Mouse (Mus musculus) liver, embryonic 11.5 days (tissue): ENCODE measurements around the gene Pld4. TPM values are rescaled to one million over a fixed set of nuclear protein-coding genes. Genes with fewer than 3 reads are reported as not detected.

Experiments used
- ATAC-seq: fragments of 200-750 bp; cut with Nextera tagmentation; replicated peaks from 2 replicates; pipeline ENCODE4 v1.8.0; 2017; ENCODE audit warnings: moderate number of reproducible peaks, mild to moderate bottlenecking, moderate TSS enrichment, moderate library complexity; ENCODE audit not compliant: low FRiP score
- DNase-seq: peaks from one replicate; pipeline ENCODE4 v3.0.0-alpha.2; 2017; ENCODE audit warnings: low spot score
- H3K27ac ChIP-seq: fragments of 300-500 bp; sonication (generic); 2 replicates; pipeline ENCODE4 v1.5.1; 2014; ENCODE audit warnings: mild to moderate bottlenecking, low read depth, low read length, control low read depth
- H3K27me3 ChIP-seq: fragments of 300-500 bp; sonication (generic); replicated peaks from 2 replicates; pipeline ENCODE4 v1.6.1; 2014; ENCODE audit warnings: low read length, mixed read lengths; ENCODE audit not compliant: control insufficient read depth, insufficient read depth
- H3K36me3 ChIP-seq: fragments of 300-500 bp; sonication (generic); 2 replicates; pipeline ENCODE4 v1.6.1; 2014; ENCODE audit warnings: mild to moderate bottlenecking, low read length, moderate library complexity, mixed read lengths; ENCODE audit not compliant: control insufficient read depth, insufficient read depth
- H3K4me1 ChIP-seq: fragments of 300-500 bp; sonication (generic); replicated peaks from 2 replicates; pipeline ENCODE4 v1.6.1; 2014; ENCODE audit warnings: low read length, mixed read lengths; ENCODE audit not compliant: control insufficient read depth, insufficient read depth
- H3K4me2 ChIP-seq: fragments of 300-500 bp; sonication (generic); 2 replicates; pipeline ENCODE4 v1.6.1; 2014; ENCODE audit warnings: mild to moderate bottlenecking, control low read depth, moderate library complexity
- H3K4me3 ChIP-seq: fragments of 300-500 bp; sonication (generic); 2 replicates; pipeline ENCODE4 v1.5.1; 2014; ENCODE audit warnings: low read depth, low read length, control low read depth
- H3K9ac ChIP-seq: fragments of 300-500 bp; sonication (generic); 2 replicates; pipeline ENCODE4 v1.6.1; 2014; ENCODE audit warnings: low read depth, low read length, control low read depth
- H3K9me3 ChIP-seq: fragments of 300-500 bp; sonication (generic); 2 replicates; pipeline ENCODE4 v1.6.1; 2016; ENCODE audit warnings: low read length, inconsistent platforms, mixed read lengths; ENCODE audit not compliant: control insufficient read depth
- WGBS: fragments of 180-500 bp; shearing (Covaris S2); extraction: QIAGEN DNeasy Blood & Tissue Kit; methylation state at CpG from one replicate; pipeline ENCODE4 v1.1.7; 2014; 5-methylcytosine and 5-hydroxymethylcytosine counted together
- polyA plus RNA-seq: library from polyadenylated mRNA; unstranded; fragments of >200 nt; fragmentation: Nextera tagmentation; extraction: Ambion mirVana; gene quantifications from 2 replicates; pipeline ENCODE4 v1.2.1, GENCODE M21; 2014

Pld4 gene
- polyA plus RNA-seq, 1 experiment from 2014 or later = 7.4 TPM

DNA sequence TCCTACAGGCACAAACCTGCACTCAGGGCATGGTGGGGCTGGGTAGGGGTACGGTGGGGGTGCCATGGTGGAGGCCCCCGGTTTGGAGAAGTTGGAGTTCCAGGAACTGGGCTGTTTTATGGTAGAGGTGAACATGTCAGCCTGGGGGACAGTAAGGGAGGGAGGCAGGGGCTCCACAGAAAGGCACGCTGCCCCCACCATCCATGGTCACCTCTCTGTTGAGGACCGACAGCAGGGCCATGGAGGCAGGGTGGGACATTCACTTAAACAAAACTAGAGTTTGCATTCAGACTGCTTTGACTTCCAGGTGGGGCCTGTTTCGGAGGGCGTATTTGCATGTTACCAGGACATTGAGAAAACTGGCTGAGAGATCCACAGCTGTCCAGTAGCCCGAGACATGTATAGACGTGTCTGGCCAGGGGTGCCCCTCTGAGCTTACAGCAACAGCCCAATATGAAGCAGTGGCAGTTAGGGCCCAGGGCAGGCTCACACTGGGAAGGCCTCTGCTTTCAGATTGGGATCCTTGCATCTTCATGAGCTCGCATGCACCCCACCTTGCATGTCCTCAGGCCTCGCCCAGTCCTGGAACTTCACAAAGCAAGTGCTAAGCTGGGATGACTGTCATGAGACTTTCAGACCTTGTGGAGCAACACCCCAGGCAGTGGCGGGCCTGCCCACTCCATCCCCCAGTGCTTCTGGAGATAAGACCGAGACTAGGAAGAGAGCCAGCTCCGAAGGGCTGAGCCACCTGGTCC lies 33.3 kb downstream of the Pld4 start:
- Histone ChIP-seq H3K27ac (no peak overlapping the region), H3K36me3 (no peaks in the 10 kb centered on the region), H3K4me3 (no peak overlapping the region), H3K4me1 (peaks cover 6% of the 10 kb centered on the region; the same call in 1 of the 2 replicates), H3K4me2 (no peak overlapping the region), H3K9me3 (no peaks in the 10 kb centered on the region), H3K9ac (no peak overlapping the region), H3K27me3 (peaks cover 10% of the 10 kb centered on the region)
- DNase-seq (no peak), ATAC-seq (no peak)
- 63% methylated on average over 13 of the region's 13 CpGs for WGBS

DNA sequence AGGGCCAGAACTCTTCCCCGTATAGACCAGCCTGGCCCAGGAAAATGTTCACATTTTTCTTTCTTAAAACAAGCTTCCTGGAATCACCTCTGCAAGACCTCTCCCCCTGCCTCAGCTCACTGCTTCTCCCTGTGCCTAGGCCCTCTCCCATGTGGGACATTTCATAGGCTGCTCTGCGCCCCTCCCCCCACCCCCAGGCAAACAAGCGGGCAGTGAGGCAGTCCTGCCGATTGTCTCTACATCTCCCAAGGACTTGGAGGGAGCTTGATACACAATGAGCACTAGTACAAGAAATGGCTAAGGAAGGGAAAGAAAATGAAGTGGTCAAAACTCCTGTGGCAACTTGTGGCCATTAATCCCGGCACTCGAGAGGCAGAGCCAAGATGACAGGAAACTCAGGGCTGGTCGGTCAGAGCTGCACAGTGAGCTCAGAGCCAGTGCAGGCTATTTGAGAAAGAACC lies 33.9 kb downstream of the Pld4 start:
- Histone ChIP-seq H3K9me3 (no peaks in the 10 kb centered on the region), H3K4me2 (no peak overlapping the region), H3K36me3 (no peaks in the 10 kb centered on the region), H3K4me1 (peaks cover 6% of the 10 kb centered on the region; the same call in 1 of the 2 replicates), H3K4me3 (no peak overlapping the region), H3K27ac (no peak overlapping the region), H3K27me3 (peaks cover 10% of the 10 kb centered on the region), H3K9ac (no peak overlapping the region)
- no peak for DNase-seq
- WGBS = 35% methylated on average over 7 of the region's 7 CpGs
- ATAC-seq = no peak

DNA sequence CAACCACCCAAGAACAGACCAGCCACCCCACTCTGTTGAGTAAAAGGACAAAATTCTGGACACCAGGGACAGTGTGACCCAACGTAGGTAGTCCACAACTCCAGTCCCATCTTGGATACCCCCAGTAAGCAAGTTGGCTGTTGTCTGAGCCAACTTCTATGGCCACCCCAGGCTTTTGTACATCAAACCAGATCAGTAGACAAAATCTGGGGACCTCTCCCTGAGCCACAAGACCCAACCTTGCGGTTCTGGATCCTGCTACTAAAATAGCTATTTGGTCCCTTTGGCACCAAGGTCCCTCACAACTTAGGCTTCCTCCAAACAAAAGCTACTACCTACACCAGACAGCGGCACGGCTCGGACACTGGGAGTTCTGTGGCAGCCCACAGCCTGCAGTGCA lies 34.5 kb downstream of the Pld4 start:
- DNase-seq (no peak), ATAC-seq (no peak)
- H3K27me3 ChIP-seq = peaks cover 10% of the 10 kb centered on the region
- no peak overlapping the region for H3K27ac ChIP-seq
- no peak overlapping the region for H3K9ac ChIP-seq
- H3K4me3 ChIP-seq = no peak overlapping the region
- H3K4me1 ChIP-seq = peaks cover 6% of the 10 kb centered on the region; the same call in 1 of the 2 replicates
- no peaks in the 10 kb centered on the region for H3K9me3 ChIP-seq
- 75% methylated on average over 5 of the region's 5 CpGs for WGBS
- H3K36me3 ChIP-seq = no peaks in the 10 kb centered on the region
- no peak overlapping the region for H3K4me2 ChIP-seq

DNA sequence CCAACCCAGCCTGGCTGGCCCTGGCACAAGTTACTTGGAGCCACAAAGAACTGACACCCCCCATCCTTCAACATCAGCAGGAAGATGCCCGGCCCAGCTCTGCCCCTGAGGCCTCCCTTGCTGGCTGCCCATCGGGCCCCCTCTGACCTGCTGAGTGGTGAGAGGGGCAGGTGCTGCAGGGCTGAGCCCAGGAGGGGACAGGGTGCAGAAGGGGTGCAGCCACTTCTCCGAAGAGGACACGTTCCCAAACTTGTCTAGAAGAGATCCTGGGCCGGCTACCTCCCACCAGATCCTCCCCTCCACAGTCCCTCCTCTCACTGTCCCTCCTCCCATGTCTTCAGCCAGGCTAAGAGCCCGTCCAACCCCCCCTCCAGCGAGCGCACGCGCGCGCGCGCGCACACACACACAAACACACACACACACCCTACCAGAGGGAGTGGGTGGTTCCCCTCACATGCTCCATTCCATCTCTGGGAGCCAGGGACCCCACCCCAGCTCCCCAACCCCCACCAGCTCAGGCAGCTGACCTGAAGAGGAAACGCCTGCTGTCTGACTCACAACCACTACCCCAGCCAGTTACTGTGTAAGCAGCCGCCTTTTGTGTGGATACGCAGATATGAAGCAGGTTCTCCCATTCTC lies 35.1 kb downstream of the Pld4 start:
- Histone ChIP-seq H3K4me3 (no peak overlapping the region), H3K9ac (0 out of 2 replicates have a peak overlapping the region, but pooled peaks have one; percentile 14), H3K27me3 (peaks cover 12% of the 10 kb centered on the region), H3K9me3 (no peaks in the 10 kb centered on the region), H3K4me2 (no peak overlapping the region), H3K36me3 (no peaks in the 10 kb centered on the region), H3K4me1 (peaks cover 9% of the 10 kb centered on the region; the same call in 1 of the 2 replicates), H3K27ac (no peak overlapping the region)
- WGBS = 51% methylated on average over 18 of the region's 18 CpGs
- no peak for DNase-seq
- ATAC-seq = no peak

DNA sequence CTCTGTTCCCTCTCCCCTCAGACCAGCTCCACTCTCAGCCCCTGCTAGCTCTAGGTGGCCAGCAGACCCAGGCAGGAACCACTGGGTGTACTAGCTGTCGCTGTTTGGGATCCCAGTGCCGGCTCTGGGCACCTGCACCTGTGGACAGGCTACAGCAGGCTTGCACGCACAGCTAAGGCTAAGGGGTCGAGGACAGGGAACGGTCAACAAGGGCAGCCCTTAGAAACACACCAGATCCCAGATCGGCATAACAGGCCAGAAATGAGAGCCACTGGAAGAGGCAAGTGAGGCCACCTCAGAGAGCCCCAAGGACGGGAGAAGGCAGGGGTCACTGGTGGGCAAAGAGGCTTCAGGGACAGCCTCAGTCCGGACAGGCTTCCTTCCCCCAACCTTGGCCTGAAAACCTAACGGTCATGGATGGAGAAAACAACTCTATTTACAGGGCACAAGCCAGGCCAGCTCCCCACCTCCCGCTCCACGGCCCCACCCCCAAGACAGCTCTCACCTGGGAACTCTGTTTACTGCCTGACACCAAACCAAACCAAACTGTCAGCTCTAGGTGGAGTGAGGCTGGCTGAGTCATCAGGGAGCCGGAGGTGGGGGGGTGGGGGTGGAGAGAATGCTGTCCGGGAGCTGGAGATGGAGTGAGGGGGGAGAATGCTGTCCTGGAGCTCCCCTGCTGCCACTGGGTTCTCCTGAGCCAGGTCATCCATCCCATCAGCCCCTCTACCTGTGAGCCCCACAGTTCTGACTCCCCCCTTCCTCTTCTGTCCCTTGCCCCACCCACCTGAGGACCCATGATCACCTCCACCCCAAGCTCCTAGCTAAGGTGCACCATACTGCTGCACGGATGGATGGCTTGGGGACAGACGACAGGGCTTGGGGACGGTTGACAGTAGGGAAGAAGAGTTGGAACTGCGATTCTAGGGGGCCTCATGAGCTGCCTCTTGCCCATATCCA lies 36.4 kb downstream of the Pld4 start:
- Histone ChIP-seq H3K27ac (no peak overlapping the region), H3K9ac (no peak overlapping the region; the same call in 1 of the 2 replicates), H3K4me3 (no peak overlapping the region), H3K4me2 (no peak overlapping the region), H3K9me3 (no peaks in the 10 kb centered on the region), H3K4me1 (peaks cover 10% of the 10 kb centered on the region), H3K36me3 (no peaks in the 10 kb centered on the region), H3K27me3 (peaks cover 24% of the 10 kb centered on the region)
- WGBS = 45% methylated on average over 17 of the region's 17 CpGs
- ATAC-seq = no peak
- DNase-seq = no peak

DNA sequence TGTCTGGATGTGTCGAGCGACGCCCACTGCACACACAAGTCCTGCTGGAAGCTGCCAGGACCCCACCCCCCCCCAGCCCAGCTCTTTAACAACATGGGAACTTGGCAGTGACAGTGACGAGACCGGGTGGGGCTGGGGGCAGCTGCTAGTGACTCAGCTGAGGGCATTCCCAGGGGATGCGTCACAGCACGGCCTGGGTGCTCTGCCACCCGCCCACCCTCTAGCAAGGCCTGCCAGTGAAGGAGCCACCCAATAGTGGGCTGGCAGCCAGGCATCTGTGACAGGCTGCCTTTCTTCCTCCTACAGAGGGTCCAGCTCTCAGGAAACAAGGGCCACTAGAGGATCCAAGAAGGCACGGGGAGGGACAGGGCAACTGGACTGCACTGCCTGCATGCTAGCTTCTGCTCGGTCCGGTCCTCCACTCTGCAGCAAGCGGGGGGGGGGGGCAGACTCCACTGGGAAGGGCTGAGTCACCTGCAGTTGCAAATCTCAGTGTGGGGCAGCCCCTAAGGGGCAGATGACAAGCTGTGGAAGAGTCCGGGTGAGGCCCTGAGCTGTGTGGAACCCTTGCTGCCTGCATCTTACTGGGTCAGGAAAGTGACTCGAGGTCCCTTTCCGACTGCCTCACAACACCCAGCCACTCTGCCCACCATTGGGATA lies 37.3 kb downstream of the Pld4 start:
- no peaks in the 10 kb centered on the region for H3K36me3 ChIP-seq
- H3K9me3 ChIP-seq = no peaks in the 10 kb centered on the region
- H3K27me3 ChIP-seq = peaks cover 33% of the 10 kb centered on the region
- H3K4me2 ChIP-seq = no peak overlapping the region
- H3K4me1 ChIP-seq = peaks cover 16% of the 10 kb centered on the region
- no peak overlapping the region for H3K4me3 ChIP-seq
- H3K27ac ChIP-seq = no peak overlapping the region
- ATAC-seq (no peak), DNase-seq (no peak)
- H3K9ac ChIP-seq = no peak overlapping the region
- 64% methylated on average over 15 of the region's 15 CpGs for WGBS

DNA sequence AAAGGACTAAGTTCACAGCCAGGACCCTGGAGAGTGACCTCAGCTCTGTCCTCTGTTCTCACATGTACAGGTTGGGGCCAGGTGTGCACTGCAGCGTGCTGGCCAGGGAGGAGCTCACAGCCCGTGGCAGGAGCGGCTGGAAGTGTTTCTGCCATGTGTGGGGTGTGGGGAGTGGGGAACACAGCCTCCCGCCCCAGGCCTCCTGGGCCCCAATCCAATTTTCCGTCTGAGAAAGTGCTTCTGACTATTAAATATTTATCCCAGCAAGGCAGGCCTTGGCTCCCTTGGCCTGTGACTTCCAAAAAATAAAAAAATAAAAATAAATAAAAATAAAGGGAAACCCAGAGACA lies 37.9 kb downstream of the Pld4 start:
- H3K4me2 ChIP-seq = no peak overlapping the region
- no peak overlapping the region for H3K9ac ChIP-seq
- ATAC-seq (no peak), DNase-seq (no peak)
- H3K27me3 ChIP-seq = peaks cover 38% of the 10 kb centered on the region
- no peaks in the 10 kb centered on the region for H3K36me3 ChIP-seq
- H3K4me3 ChIP-seq = no peak overlapping the region
- 44% methylated on average over 5 of the region's 5 CpGs for WGBS
- H3K27ac ChIP-seq = no peak overlapping the region
- H3K4me1 ChIP-seq = peaks cover 16% of the 10 kb centered on the region
- no peaks in the 10 kb centered on the region for H3K9me3 ChIP-seq

DNA sequence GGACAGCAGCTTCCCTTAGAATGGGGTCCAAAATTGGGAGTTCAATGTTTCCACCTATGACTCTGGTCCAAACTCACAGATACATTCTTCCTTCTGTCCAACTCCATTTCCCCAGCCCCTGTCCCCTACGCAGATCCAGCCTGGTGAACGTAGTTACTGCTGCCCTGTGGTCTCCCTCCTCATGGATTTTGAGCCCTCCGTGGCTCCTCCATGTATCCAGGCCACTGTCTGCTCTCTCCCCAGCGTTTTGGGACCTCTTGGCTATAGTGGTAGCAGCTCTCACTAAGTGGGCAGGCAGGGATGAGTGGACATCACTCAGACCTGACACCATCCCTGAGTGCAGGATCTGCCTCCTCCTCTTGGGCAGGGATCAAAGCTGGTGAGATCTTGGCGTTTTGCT lies 38.3 kb downstream of the Pld4 start:
- Histone ChIP-seq H3K27me3 (peaks cover 43% of the 10 kb centered on the region), H3K4me1 (peaks cover 16% of the 10 kb centered on the region), H3K9ac (no peak overlapping the region), H3K4me2 (no peak overlapping the region), H3K36me3 (no peaks in the 10 kb centered on the region), H3K4me3 (no peak overlapping the region), H3K27ac (no peak overlapping the region), H3K9me3 (no peaks in the 10 kb centered on the region)
- no peak for ATAC-seq
- no peak for DNase-seq
- 65% methylated on average over 5 of the region's 5 CpGs for WGBS
